In genomic region chr5:86410815-86411214, GRCm38 (mm10) we compare ENCODE assay signal across 12 mouse cellular contexts. TPM values are rescaled to one million over a fixed set of nuclear protein-coding genes. Genes with fewer than 3 reads are reported as not detected.
DNase-seq lines count a peak whose midpoint lies in the region; ATAC-seq and TF ChIP-seq lines count a peak whose summit lies in the region.
"Had no signal": no experiment of that assay in that cellular context is flagged by ENCODE, and none has a peak within 500 bp of the region (broad histone marks: within the 10 kb centered on the region; RNA-seq: fewer than 3 reads in every experiment).

No protein-coding gene starts in this region.

- no peaks in the 10 kb centered on the region for H3K27me3 ChIP-seq in lung, embryonic 14.5 days (ENCODE audit: insufficient read depth, low read length)
- H3K27me3 ChIP-seq: heart, embryonic 15.5 days; stomach, embryonic 15.5 days had no signal

- WGBS in lung, embryonic 14.5 days, result 28% methylated on average over 3 of the region's 3 CpGs

- no peak for ATAC-seq in lung, embryonic 14.5 days (ENCODE audit: insufficient read depth)
- ATAC-seq in inflammation-experienced regulatory T-cells, adult 6 months, result peak; percentile 41

- H3K27ac ChIP-seq in lung, embryonic 14.5 days (ENCODE audit: low read depth), result no peak overlapping the region
- H3K27ac ChIP-seq: heart, embryonic 15.5 days; stomach, embryonic 15.5 days had no signal

- no peak overlapping the region for H3K4me2 ChIP-seq in lung, embryonic 14.5 days
- H3K4me2 ChIP-seq: heart, embryonic 15.5 days; stomach, embryonic 15.5 days had no signal

- peak; percentile 3 for DNase-seq in gastrocnemius, adult 18-20 months (ENCODE audit: low spot score)
- no peak for DNase-seq in gastrocnemius, postnatal 14 days
- DNase-seq in lung, embryonic 14.5 days, result peak; percentile 64
- no peak for DNase-seq in lung, postnatal 4 days
- DNase-seq in NIH3T3 (ENCODE audit: low read depth), result peak; percentile 67
- no peak for DNase-seq in spleen, postnatal 14 days (ENCODE audit: low spot score in 2 of 2)
- no peak for DNase-seq in B cell, adult 2 months

- H3K4me1 ChIP-seq in lung, embryonic 14.5 days (ENCODE audit: insufficient read depth), result no peaks in the 10 kb centered on the region
- H3K4me1 ChIP-seq: heart, embryonic 15.5 days; stomach, embryonic 15.5 days had no signal

- no peak overlapping the region for H3K9ac ChIP-seq in lung, embryonic 14.5 days
- H3K9ac ChIP-seq: heart, embryonic 15.5 days; stomach, embryonic 15.5 days had no signal

- intact Hi-C loops in gastrocnemius, postnatal 14 days (cut with DNase I; ENCODE audit: low total_unique reads), result loop anchor here (5.0 kb wide), 1 partner anchor 214 kb away; the partner anchor contains the start of gene Gnrhr

- H3K36me3 ChIP-seq in lung, embryonic 14.5 days (ENCODE audit: insufficient read depth), result no peaks in the 10 kb centered on the region
- H3K36me3 ChIP-seq: heart, embryonic 15.5 days; stomach, embryonic 15.5 days had no signal

- H3K9me3 ChIP-seq in lung, embryonic 14.5 days (ENCODE audit: low read depth, low read length), result no peaks in the 10 kb centered on the region
- H3K9me3 ChIP-seq: heart, embryonic 15.5 days; stomach, embryonic 15.5 days had no signal

- TF ChIP-seq CTCF in lung, embryonic 14.5 days (IDR thresholded peaks at IDR 0.05; ENCODE audit: low read depth), result peak; percentile 60

- no peak overlapping the region for H3K4me3 ChIP-seq in lung, embryonic 14.5 days (ENCODE audit: low read depth, low read length)
- H3K4me3 ChIP-seq: heart, embryonic 15.5 days; stomach, embryonic 15.5 days had no signal

RNA-seq across cellular contexts. Expression of gene Tmprss11d, which starts 37.6 kb away (rescaled TPM):
- total RNA-seq in gastrocnemius, adult 18-20 months (2021), result not detected
- not detected for total RNA-seq in gastrocnemius, postnatal 14 days (2021)
- not detected in 2 replicates for polyA plus RNA-seq in lung, embryonic 14.5 days (2014; fragmentation: Nextera tagmentation; extraction: Ambion mirVana)
- not detected for polyA plus RNA-seq in inflammation-experienced regulatory T-cells, adult 6 months (2017; shearing (Covaris generic))
- total RNA-seq: adrenal gland, postnatal 36 days had no signal
- polyA plus RNA-seq: heart, embryonic 15.5 days; liver, embryonic 16.5 days had no signal

RNA-seq across cellular contexts. Expression of gene Tmprss11a, which starts 58.0 kb away (rescaled TPM):
- not detected for total RNA-seq in gastrocnemius, adult 18-20 months (2021)
- not detected for total RNA-seq in gastrocnemius, postnatal 14 days (2021)
- 0.07 and 0.11 TPM in 2 replicates for polyA plus RNA-seq in lung, embryonic 14.5 days (2014; fragmentation: Nextera tagmentation; extraction: Ambion mirVana)
- polyA plus RNA-seq in inflammation-experienced regulatory T-cells, adult 6 months (2017; shearing (Covaris generic)), result under 1 TPM in 1 of 3 experiments, not detected in 2; 0.36 TPM
- total RNA-seq: adrenal gland, postnatal 36 days had no signal
- polyA plus RNA-seq: heart, embryonic 15.5 days; liver, embryonic 16.5 days had no signal

Comparison
In these comparisons a context has a peak if more than half of its experiments do, and no peak if none do; other contexts are left out.
1. DNase-seq: peak in gastrocnemius, adult 18-20 months (single experiment), lung, embryonic 14.5 days (single experiment) and NIH3T3 (single experiment); none in gastrocnemius, postnatal 14 days (single experiment), lung, postnatal 4 days (0 of 2), spleen, postnatal 14 days (0 of 2) and B cell, adult 2 months (0 of 2).